Mouse (Mus musculus) MEL (cell line): ENCODE results near the gene Padi6.

Source experiments
- CHD2 ChIP-seq: IDR thresholded peaks from 2 replicates; pipeline ENCODE4 v1.6.1; 2011; ENCODE audit warnings: low read length, improper control_type of control experiment
- CTCF ChIP-seq, 3 experiments: IDR thresholded peaks in 2 of 3; conservative IDR thresholded peaks in 1 of 3; 2 replicates each; pipeline ENCODE4 v1.5.1; 2011 to 2012; ENCODE audit warnings: low read length in 3 of 3, low read depth in 2 of 3, mild to moderate bottlenecking in 2 of 3, improper control_type of control experiment in 1 of 3, inconsistent platforms in 1 of 3, mixed read lengths in 1 of 3, moderate library complexity in 1 of 3; ENCODE audit not compliant: control insufficient read depth in 1 of 3, insufficient read depth in 1 of 3, poor library complexity in 1 of 3, severe bottlenecking in 1 of 3
- E2F4 ChIP-seq: IDR thresholded peaks from 2 replicates; pipeline ENCODE4 v1.6.1; 2011; ENCODE audit warnings: low read depth, low read length, improper control_type of control experiment, borderline replicate concordance
- GABPA ChIP-seq: IDR thresholded peaks from 2 replicates; pipeline ENCODE4 v1.6.1; 2012; ENCODE audit warnings: low read depth, mild to moderate bottlenecking, inconsistent platforms, low read length, improper control_type of control experiment, moderate library complexity
- GATA1 ChIP-seq: IDR thresholded peaks from 2 replicates; pipeline ENCODE4 v1.6.1; 2011; ENCODE audit warnings: low read depth, low read length, improper control_type of control experiment
- POLR2A ChIP-seq, 2 experiments: IDR thresholded peaks; 2 replicates each; pipeline ENCODE4 v1.6.1; 2011 to 2012; ENCODE audit warnings: low read length in 2 of 2, mild to moderate bottlenecking in 2 of 2, control low read depth in 1 of 2, improper control_type of control experiment in 1 of 2, low read depth in 1 of 2, moderate library complexity in 1 of 2; ENCODE audit not compliant: control insufficient read depth in 1 of 2, insufficient read depth in 1 of 2, poor library complexity in 1 of 2
- TCF12 ChIP-seq: IDR thresholded peaks from 2 replicates; pipeline ENCODE4 v1.6.1; 2014; ENCODE audit warnings: low read depth, mild to moderate bottlenecking, inconsistent platforms, low read length, improper control_type of control experiment, moderate library complexity

DNA sequence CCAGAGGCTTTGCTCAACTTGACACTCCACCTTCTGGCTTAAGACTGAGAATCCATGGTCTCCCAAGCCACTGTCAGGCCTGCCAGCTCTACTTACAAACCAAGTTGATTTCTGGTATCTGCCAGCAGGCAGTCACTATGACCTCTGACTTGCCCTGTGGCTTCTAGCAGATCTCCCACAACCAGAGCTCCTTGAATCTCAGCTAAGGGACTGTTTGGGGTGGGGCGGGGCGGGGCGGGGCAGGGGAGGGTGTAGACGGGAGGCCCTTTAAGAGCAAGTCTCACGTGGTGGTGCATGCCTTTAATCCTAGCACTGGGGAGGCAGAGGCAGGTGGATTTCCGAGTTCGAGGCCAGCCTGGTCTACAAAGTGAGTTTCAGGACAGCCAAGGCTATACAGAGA, 9.6 kb downstream of the Padi6 start:
- TF ChIP-seq POLR2A (IDR thresholded peaks at IDR 0.05; ENCODE audit: control insufficient read depth in 1 of 2, insufficient read depth in 1 of 2, low read depth in 1 of 2, low read length in 2 of 2, poor library complexity in 1 of 2) (no peak), CHD2 (no peak), TCF12 (no peak), GABPA (no peak), E2F4 (no peak), CTCF (IDR thresholded peaks at IDR 0.05 in 2 of 3, conservative IDR thresholded peaks at IDR 0.05 in 1 of 3; ENCODE audit: control insufficient read depth in 1 of 3, insufficient read depth in 1 of 3, low read depth in 2 of 3, low read length in 3 of 3, poor library complexity in 1 of 3, severe bottlenecking in 1 of 3) (no peak), GATA1 (no peak)
